Mouse (Mus musculus) lung, postnatal 36 days (tissue): ENCODE measurements around the gene Pxmp2.

Experiments used
- DNase-seq: peaks from one replicate; pipeline ENCODE4 v3.0.0; 2022; ENCODE audit warnings: mixed read lengths

Pxmp2 gene

DNA sequence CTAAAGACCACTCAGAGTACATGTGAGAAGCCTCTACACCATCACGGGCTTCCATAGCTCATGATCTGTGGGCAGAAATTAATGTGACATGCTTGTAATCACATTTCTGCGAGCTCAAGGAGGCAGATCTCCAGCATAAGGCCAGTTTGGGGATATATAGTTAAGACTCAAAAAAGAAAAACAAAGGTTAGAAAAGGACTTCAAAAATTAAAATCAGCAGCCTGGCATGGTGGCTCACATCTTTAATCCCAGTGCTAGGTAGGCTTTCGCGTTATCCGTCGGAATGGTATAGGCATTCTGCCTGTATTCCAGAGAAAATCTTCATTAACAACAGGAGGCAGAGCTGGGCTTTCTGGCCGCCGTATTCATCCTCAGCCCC is 55.6 kb downstream of the Pxmp2 start:
- no peak for DNase-seq

DNA sequence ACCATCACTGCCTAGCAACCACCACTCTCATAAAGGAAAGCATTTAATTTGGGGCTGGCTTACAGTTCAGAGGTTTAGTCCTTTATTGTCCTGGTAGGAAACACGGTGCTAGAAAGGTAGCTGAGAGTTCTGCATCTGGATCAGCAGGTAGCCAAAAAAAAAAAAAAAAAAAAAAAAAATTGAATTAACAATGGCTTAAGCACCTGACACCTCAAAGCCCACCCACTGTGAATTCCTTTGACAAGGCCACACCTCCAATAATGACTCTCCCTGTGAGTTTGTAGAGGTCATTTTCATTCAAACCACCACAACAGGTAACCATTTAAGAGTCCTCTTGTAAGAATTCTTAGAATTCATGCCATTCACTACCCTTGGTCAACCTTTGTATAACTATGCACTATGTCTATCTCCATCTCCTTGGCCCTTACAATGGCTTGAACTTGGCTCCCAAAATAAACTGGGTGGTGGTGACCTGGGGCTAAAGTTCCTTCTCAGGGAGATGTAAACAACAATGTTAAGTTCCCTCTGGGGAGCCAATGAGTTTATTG is 58.6 kb downstream of the Pxmp2 start:
- no peak for DNase-seq

DNA sequence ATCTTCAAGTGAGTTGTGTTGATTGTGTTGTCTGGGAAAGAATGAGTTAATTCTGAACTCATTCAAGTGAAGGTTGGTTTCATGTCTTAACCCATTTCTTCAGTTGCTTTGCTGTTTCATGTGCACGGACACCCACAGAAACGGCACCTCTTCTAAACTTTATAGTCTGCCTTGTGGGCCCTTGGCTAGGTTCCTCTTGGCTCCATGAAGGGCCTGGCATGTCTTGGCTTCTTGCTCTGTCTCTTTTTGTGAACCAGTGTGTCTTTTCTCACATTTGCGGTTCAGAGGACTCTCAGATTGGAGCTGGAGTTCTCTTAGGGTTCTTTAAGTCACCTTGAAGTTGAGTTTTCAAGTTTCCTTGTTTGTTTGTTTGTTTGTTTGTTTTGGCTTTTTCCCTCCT is 60.9 kb downstream of the Pxmp2 start:
- no peak for DNase-seq
